Mouse (Mus musculus) midbrain, embryonic 12.5 days (tissue): Measurements from ENCODE around the gene Paf1. TPM values are rescaled to one million over a fixed set of nuclear protein-coding genes. Genes with fewer than 3 reads are reported as not detected.
"Not testable (repeated sequence)": the region's sequence is repeated elsewhere in the genome, so short reads cannot be mapped to it uniquely, and the experiment has no call there.

Experiments used
- ATAC-seq: fragments of 200-750 bp; cut with Nextera tagmentation; 2 replicates; pipeline ENCODE4 v1.8.0; 2017; ENCODE audit warnings: low read depth, moderate TSS enrichment, moderate library complexity; ENCODE audit not compliant: low FRiP score
- H3K27ac ChIP-seq: fragments of 300-500 bp; sonication (generic); replicated peaks from 2 replicates; pipeline ENCODE4 v1.5.1; 2016; ENCODE audit warnings: mild to moderate bottlenecking
- H3K27me3 ChIP-seq: fragments of 300-500 bp; sonication (generic); 2 replicates; pipeline ENCODE4 v1.6.1; 2016; ENCODE audit warnings: mild to moderate bottlenecking
- H3K36me3 ChIP-seq: fragments of 300-500 bp; sonication (generic); 2 replicates; pipeline ENCODE4 v1.6.1; 2016
- H3K4me1 ChIP-seq: fragments of 300-500 bp; sonication (generic); 2 replicates; pipeline ENCODE4 v1.6.1; 2016
- H3K4me2 ChIP-seq: fragments of 300-500 bp; sonication (generic); replicated peaks from 2 replicates; pipeline ENCODE4 v1.6.1; 2016; ENCODE audit warnings: mild to moderate bottlenecking, moderate library complexity
- H3K4me3 ChIP-seq: fragments of 300-500 bp; sonication (generic); 2 replicates; pipeline ENCODE4 v1.5.1; 2016; ENCODE audit warnings: mild to moderate bottlenecking
- H3K9ac ChIP-seq: fragments of 300-500 bp; sonication (generic); replicated peaks from 2 replicates; pipeline ENCODE4 v1.6.1; 2016; ENCODE audit warnings: mild to moderate bottlenecking, moderate library complexity
- H3K9me3 ChIP-seq: fragments of 300-500 bp; sonication (generic); 2 replicates; pipeline ENCODE4 v1.6.1; 2016; ENCODE audit warnings: mild to moderate bottlenecking
- WGBS: fragments of 180-500 bp; shearing (Covaris S2); methylation state at CpG from one replicate; pipeline ENCODE4 v1.1.7; 2016; 5-methylcytosine and 5-hydroxymethylcytosine counted together
- polyA plus RNA-seq: library from polyadenylated mRNA; unstranded; fragments of >200 nt; fragmentation: Nextera tagmentation; extraction: Ambion mirVana; gene quantifications from 2 replicates; pipeline ENCODE4 v1.2.1, GENCODE M21; 2016

Gene Paf1
- polyA plus RNA-seq, 1 experiment from 2014 or later, result 83.2 TPM

GRCm38 (mm10) chr7:28387384-28387783 lies 5.4 kb upstream of the Paf1 start:
- not testable (repeated sequence) for H3K4me2 ChIP-seq, H3K27ac ChIP-seq, H3K27me3 ChIP-seq, H3K9ac ChIP-seq, H3K9me3 ChIP-seq, ATAC-seq, H3K4me3 ChIP-seq
- WGBS, result 90% methylated on average over 7 of the region's 7 CpGs
- Histone ChIP-seq H3K36me3 (peaks cover 44% of the 10 kb centered on the region), H3K4me1 (peaks cover 17% of the 10 kb centered on the region)

GRCm38 (mm10) chr7:28390331-28390730 lies 2.4 kb upstream of the Paf1 start:
- H3K4me2 ChIP-seq, result no peak overlapping the region
- no peaks in the 10 kb centered on the region for H3K9me3 ChIP-seq
- no peaks in the 10 kb centered on the region for H3K27me3 ChIP-seq
- no peak overlapping the region for H3K9ac ChIP-seq
- H3K4me1 ChIP-seq, result peaks cover 16% of the 10 kb centered on the region
- no peak for ATAC-seq
- H3K4me3 ChIP-seq, result no peak overlapping the region
- no peak overlapping the region for H3K27ac ChIP-seq
- peaks cover 47% of the 10 kb centered on the region for H3K36me3 ChIP-seq
- 97% methylated on average over 3 of the region's 3 CpGs for WGBS

- peak overlapping the region; percentile 92 for H3K9ac ChIP-seq
- WGBS, result 7% methylated on average over 22 of the region's 22 CpGs
- H3K36me3 ChIP-seq, result peaks cover 52% of the 10 kb centered on the region
- peak overlapping the region; percentile 97 for H3K4me2 ChIP-seq
- no peak for ATAC-seq
- peak overlapping the region; percentile 94 for H3K4me3 ChIP-seq
- H3K27ac ChIP-seq, result peak overlapping the region; percentile 80
- H3K27me3 ChIP-seq, result no peaks in the 10 kb centered on the region
- no peaks in the 10 kb centered on the region for H3K9me3 ChIP-seq
- peaks cover 16% of the 10 kb centered on the region for H3K4me1 ChIP-seq
Observed at GRCm38 (mm10) chr7:28393272-28393951, 661 bp downstream of the Paf1 start.

GRCm38 (mm10) chr7:28395425-28395824 lies 2.7 kb downstream of the Paf1 start:
- H3K4me3 ChIP-seq, result no peak overlapping the region
- no peak overlapping the region for H3K27ac ChIP-seq
- no peaks in the 10 kb centered on the region for H3K27me3 ChIP-seq
- peaks cover 16% of the 10 kb centered on the region for H3K4me1 ChIP-seq
- H3K9me3 ChIP-seq, result no peaks in the 10 kb centered on the region
- no peak overlapping the region for H3K9ac ChIP-seq
- peaks cover 51% of the 10 kb centered on the region for H3K36me3 ChIP-seq
- no peak overlapping the region for H3K4me2 ChIP-seq
- ATAC-seq, result no peak
- 97% methylated on average over 4 of the region's 4 CpGs for WGBS

- WGBS, result 66% methylated on average over 3 of the region's 3 CpGs
- no peaks in the 10 kb centered on the region for H3K9me3 ChIP-seq
- H3K4me2 ChIP-seq, result no peak overlapping the region
- no peak overlapping the region for H3K4me3 ChIP-seq
- no peak overlapping the region for H3K9ac ChIP-seq
- ATAC-seq, result no peak
- H3K27ac ChIP-seq, result no peak overlapping the region
- peaks cover 8% of the 10 kb centered on the region for H3K4me1 ChIP-seq
- peaks cover 75% of the 10 kb centered on the region for H3K36me3 ChIP-seq
- H3K27me3 ChIP-seq, result no peaks in the 10 kb centered on the region
Observed at GRCm38 (mm10) chr7:28398000-28398399, 5.2 kb downstream of the Paf1 start.

- ATAC-seq, result no peak
- H3K4me1 ChIP-seq, result peaks cover 2% of the 10 kb centered on the region
- no peak overlapping the region for H3K27ac ChIP-seq
- H3K9ac ChIP-seq, result no peak overlapping the region
- H3K9me3 ChIP-seq, result no peaks in the 10 kb centered on the region
- 91% methylated on average over 10 of the region's 10 CpGs for WGBS
- H3K4me3 ChIP-seq, result no peak overlapping the region
- H3K36me3 ChIP-seq, result peaks cover 83% of the 10 kb centered on the region
- no peak overlapping the region for H3K4me2 ChIP-seq
- H3K27me3 ChIP-seq, result no peaks in the 10 kb centered on the region
Observed at GRCm38 (mm10) chr7:28398696-28399340, 6.1 kb downstream of the Paf1 start.

- H3K4me1 ChIP-seq, result no peaks in the 10 kb centered on the region
- H3K27ac ChIP-seq, result no peak overlapping the region
- no peak overlapping the region for H3K9ac ChIP-seq
- H3K9me3 ChIP-seq, result no peaks in the 10 kb centered on the region
- H3K36me3 ChIP-seq, result peaks cover 91% of the 10 kb centered on the region
- no peak overlapping the region for H3K4me2 ChIP-seq
- whole genome bisulfite sequencing, result 90% methylated on average over 1 of the region's 1 CpGs
- no peak overlapping the region for H3K4me3 ChIP-seq
- ATAC-seq, result no peak
- H3K27me3 ChIP-seq, result no peaks in the 10 kb centered on the region
Observed at GRCm38 (mm10) chr7:28401030-28401429, 8.3 kb downstream of the Paf1 start.

GRCm38 (mm10) chr7:28401942-28402341 lies 9.2 kb downstream of the Paf1 start:
- no peak overlapping the region for H3K4me3 ChIP-seq
- no peak overlapping the region for H3K4me2 ChIP-seq
- H3K9me3 ChIP-seq, result no peaks in the 10 kb centered on the region
- H3K9ac ChIP-seq, result no peak overlapping the region
- H3K27ac ChIP-seq, result no peak overlapping the region
- H3K27me3 ChIP-seq, result no peaks in the 10 kb centered on the region
- peaks cover 91% of the 10 kb centered on the region for H3K36me3 ChIP-seq
- ATAC-seq, result no peak
- WGBS, result 83% methylated on average over 3 of the region's 3 CpGs
- H3K4me1 ChIP-seq, result no peaks in the 10 kb centered on the region

GRCm38 (mm10) chr7:28410841-28411475 lies 18.2 kb downstream of the Paf1 start:
- WGBS, result 88% methylated on average over 3 of the region's 3 CpGs
- H3K36me3 ChIP-seq, result peaks cover 93% of the 10 kb centered on the region
- H3K27me3 ChIP-seq, result no peaks in the 10 kb centered on the region
- no peak overlapping the region for H3K9ac ChIP-seq
- no peak for ATAC-seq
- H3K4me1 ChIP-seq, result no peaks in the 10 kb centered on the region
- no peak overlapping the region for H3K27ac ChIP-seq
- no peaks in the 10 kb centered on the region for H3K9me3 ChIP-seq
- no peak overlapping the region for H3K4me3 ChIP-seq
- H3K4me2 ChIP-seq, result no peak overlapping the region

- Histone ChIP-seq H3K9me3 (no peaks in the 10 kb centered on the region), H3K27ac (no peak overlapping the region), H3K36me3 (peaks cover 87% of the 10 kb centered on the region), H3K9ac (no peak overlapping the region), H3K27me3 (no peaks in the 10 kb centered on the region), H3K4me3 (no peak overlapping the region), H3K4me1 (no peaks in the 10 kb centered on the region), H3K4me2 (no peak overlapping the region)
- WGBS, result 90% methylated on average over 4 of the region's 4 CpGs
- no peak for ATAC-seq
Observed at GRCm38 (mm10) chr7:28412826-28413225, 20.1 kb downstream of the Paf1 start.

GRCm38 (mm10) chr7:28417368-28417767 lies 24.6 kb downstream of the Paf1 start:
- Histone ChIP-seq H3K4me3 (no peak overlapping the region), H3K4me2 (no peak overlapping the region), H3K4me1 (no peaks in the 10 kb centered on the region), H3K27ac (no peak overlapping the region), H3K36me3 (peaks cover 89% of the 10 kb centered on the region), H3K9me3 (no peaks in the 10 kb centered on the region), H3K9ac (no peak overlapping the region), H3K27me3 (no peaks in the 10 kb centered on the region)
- no peak for ATAC-seq

- ATAC-seq, result no peak
Observed at GRCm38 (mm10) chr7:28418096-28418670, 25.4 kb downstream of the Paf1 start.

More at GRCm38 (mm10) chr7:28418096-28418670, 25.4 kb downstream of the Paf1 start:
- Histone ChIP-seq H3K27ac (no peak overlapping the region), H3K4me3 (no peak overlapping the region), H3K4me2 (no peak overlapping the region), H3K27me3 (no peaks in the 10 kb centered on the region), H3K4me1 (no peaks in the 10 kb centered on the region), H3K36me3 (peaks cover 89% of the 10 kb centered on the region), H3K9ac (no peak overlapping the region), H3K9me3 (no peaks in the 10 kb centered on the region)
- 93% methylated on average over 8 of the region's 8 CpGs for WGBS
